Mouse (Mus musculus): ENCODE data around the gene Sympk.
A peak's percentile ranks its signal among the peaks of the same experiment; 100 is the strongest.

Gene Sympk

GRCm38 (mm10) chr7:19007026-19007977 lies 16.9 kb upstream of the Sympk start:
- DNase-seq = no peak

GRCm38 (mm10) chr7:19010581-19010980 lies 13.6 kb upstream of the Sympk start:
- DNase-seq = no peak

GRCm38 (mm10) chr7:19012025-19012621 lies 12.1 kb upstream of the Sympk start:
- DNase-seq = peak; percentile 49

GRCm38 (mm10) chr7:19012882-19013281 lies 11.3 kb upstream of the Sympk start:
- DNase-seq = no peak

GRCm38 (mm10) chr7:19014452-19014851 lies 9.7 kb upstream of the Sympk start:
- DNase-seq = no peak

GRCm38 (mm10) chr7:19016042-19016441 lies 8.1 kb upstream of the Sympk start:
- DNase-seq = no peak

- no peak for DNase-seq
These were observed 6.3 kb upstream of the Sympk start for GRCm38 (mm10) chr7:19017909-19018308.

- DNase-seq = peak; percentile 37
These were observed 3.1 kb upstream of the Sympk start for GRCm38 (mm10) chr7:19021048-19021447.

GRCm38 (mm10) chr7:19022189-19022958 lies 1.8 kb upstream of the Sympk start:
- no peak for DNase-seq

GRCm38 (mm10) chr7:19023357-19023814 lies 791 bp upstream of the Sympk start, which contains the start of gene Foxa3:
Gene Foxa3, minus strand, starts transcription at chr7:19023538.
- DNase-seq = peak; percentile 38

- DNase-seq = no peak
These were observed 541 bp downstream of the Sympk start for GRCm38 (mm10) chr7:19024581-19025255.

- DNase-seq = no peak
These were observed 3.9 kb downstream of the Sympk start for GRCm38 (mm10) chr7:19028067-19028466.

GRCm38 (mm10) chr7:19029084-19029653 lies 5.0 kb downstream of the Sympk start:
- DNase-seq = peak; percentile 78

GRCm38 (mm10) chr7:19031641-19032040 lies 7.5 kb downstream of the Sympk start:
- DNase-seq = no peak

GRCm38 (mm10) chr7:19044616-19045015 lies 20.4 kb downstream of the Sympk start:
- DNase-seq = no peak

GRCm38 (mm10) chr7:19046286-19047069 lies 22.3 kb downstream of the Sympk start:
- DNase-seq = no peak

- DNase-seq = no peak
These were observed 23.9 kb downstream of the Sympk start for GRCm38 (mm10) chr7:19048006-19048527.

GRCm38 (mm10) chr7:19049252-19049651 lies 25.1 kb downstream of the Sympk start:
- no peak for DNase-seq

GRCm38 (mm10) chr7:19050172-19050571 lies 26.0 kb downstream of the Sympk start:
- no peak for DNase-seq

- DNase-seq = no peak
These were observed 27.0 kb downstream of the Sympk start for GRCm38 (mm10) chr7:19051161-19051560.
